Mouse (Mus musculus) mature B cell (primary cell): ENCODE data around the gene Gp9.
"Not testable (repeated sequence)": the region's sequence is repeated elsewhere in the genome, so short reads cannot be mapped to it uniquely, and the experiment has no call there.

Experiments
- in situ Hi-C: fragments of 300-500 bp; cut with MboI; formaldehyde crosslinking; loops from 2 replicates; pipeline ENCODE4 v1.14.3; 2019

Gp9 gene

GRCm38 (mm10) chr6:87750184-87750910 lies 27.5 kb upstream of the Gp9 start:
- in situ Hi-C loops, result no loop called here

GRCm38 (mm10) chr6:87751574-87751973 lies 26.3 kb upstream of the Gp9 start:
- in situ Hi-C loops, result no loop called here

- in situ Hi-C loops, result no loop called here
Measured at GRCm38 (mm10) chr6:87755196-87755595, 22.7 kb upstream of the Gp9 start.

- in situ Hi-C loops, result no loop called here
Measured at GRCm38 (mm10) chr6:87756896-87757295, 21.0 kb upstream of the Gp9 start.

GRCm38 (mm10) chr6:87759404-87759803 lies 18.5 kb upstream of the Gp9 start:
- in situ Hi-C loops, result no loop called here

GRCm38 (mm10) chr6:87759850-87760249 lies 18.0 kb upstream of the Gp9 start:
- in situ Hi-C loops, result no loop called here

GRCm38 (mm10) chr6:87762161-87762560 lies 15.7 kb upstream of the Gp9 start:
- in situ Hi-C loops, result no loop called here

GRCm38 (mm10) chr6:87763376-87764280 lies 14.2 kb upstream of the Gp9 start:
- in situ Hi-C loops, result no loop called here

- in situ Hi-C loops, result not testable (repeated sequence)
Measured at GRCm38 (mm10) chr6:87764296-87764695, 13.6 kb upstream of the Gp9 start.

- in situ Hi-C loops, result no loop called here
Measured at GRCm38 (mm10) chr6:87770626-87771025, 7.2 kb upstream of the Gp9 start.

- in situ Hi-C loops, result no loop called here
Measured at GRCm38 (mm10) chr6:87774466-87774865, 3.4 kb upstream of the Gp9 start.

GRCm38 (mm10) chr6:87774909-87775308 lies 3.0 kb upstream of the Gp9 start:
- in situ Hi-C loops, result no loop called here

- in situ Hi-C loops, result no loop called here
Measured at GRCm38 (mm10) chr6:87775588-87776245, 2.2 kb upstream of the Gp9 start.

GRCm38 (mm10) chr6:87776663-87777062 lies 1.2 kb upstream of the Gp9 start:
- in situ Hi-C loops, result no loop called here

GRCm38 (mm10) chr6:87778294-87779173 lies 662 bp downstream of the Gp9 start:
- in situ Hi-C loops, result no loop called here

- in situ Hi-C loops, result no loop called here
Measured at GRCm38 (mm10) chr6:87779174-87780165, 1.6 kb downstream of the Gp9 start.

GRCm38 (mm10) chr6:87780546-87781301 lies 2.9 kb downstream of the Gp9 start:
- in situ Hi-C loops, result no loop called here

GRCm38 (mm10) chr6:87784033-87784432 lies 6.2 kb downstream of the Gp9 start:
- in situ Hi-C loops, result no loop called here

- in situ Hi-C loops, result no loop called here
Measured at GRCm38 (mm10) chr6:87786621-87787020, 8.7 kb downstream of the Gp9 start.
